Mouse (Mus musculus): ENCODE data around the gene Lnpk.

Lnpk gene

DNA sequence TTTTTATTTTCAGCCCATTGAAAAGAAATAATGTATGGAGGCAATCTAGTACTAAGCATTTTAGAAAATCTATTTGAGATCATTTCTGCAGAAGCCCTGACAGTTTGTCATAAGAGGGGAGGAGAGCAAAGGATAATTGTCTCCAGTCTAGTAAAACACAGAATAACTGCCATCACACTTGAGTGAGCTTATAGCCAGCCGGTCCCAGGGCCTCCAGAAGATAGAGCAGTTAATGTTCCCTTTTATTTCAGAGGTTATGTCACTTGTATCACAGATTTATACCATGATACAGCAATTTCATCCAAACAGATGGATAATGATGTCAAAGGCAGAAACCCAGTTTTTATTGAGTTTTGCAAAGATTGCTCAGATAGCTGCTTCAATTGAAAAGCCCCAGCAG lies 89.0 kb downstream of the Lnpk start:
- no peak for DNase-seq (ENCODE audit: low spot score in 2 of 2)

GRCm38 (mm10) chr2:74488443-74488842 lies 90.8 kb downstream of the Lnpk start:
- no peak for DNase-seq (ENCODE audit: low spot score in 2 of 2)

GRCm38 (mm10) chr2:74482651-74483050 lies 96.6 kb downstream of the Lnpk start:
- no peak for DNase-seq (ENCODE audit: low spot score in 2 of 2)

DNA sequence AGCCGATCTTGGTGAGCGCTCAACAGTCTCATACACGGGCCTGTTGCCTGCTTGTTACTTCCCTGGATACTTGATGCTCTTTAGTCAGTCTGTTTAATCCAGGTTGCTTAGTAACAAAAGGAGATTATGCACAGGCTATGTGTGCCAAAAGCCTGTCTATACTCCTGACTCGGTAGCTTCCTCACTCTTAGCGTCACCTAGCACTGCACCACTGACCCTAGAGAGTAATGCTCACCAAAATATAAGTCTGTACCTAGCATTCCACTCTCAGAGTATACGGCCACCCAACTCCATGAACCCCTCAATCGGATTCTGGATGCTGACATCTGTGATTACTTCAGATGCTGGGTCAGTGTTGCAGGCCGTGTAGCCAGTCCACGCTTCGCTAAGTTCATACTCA lies 97.1 kb downstream of the Lnpk start:
- DNase-seq (ENCODE audit: low spot score in 2 of 2): no peak

All from right cerebral cortex, postnatal 36 days (tissue).